Mouse (Mus musculus): ENCODE data around the gene Cpe. TPM values are rescaled to one million over a fixed set of nuclear protein-coding genes. Genes with fewer than 3 reads are reported as not detected.

Cpe gene
- polyA plus RNA-seq, 1 experiment from 2014 or later, result 356 TPM

GRCm38 (mm10) chr8:64582887-64583286, 110.0 kb downstream of the Cpe start:
- no peaks in the 10 kb centered on the region for H3K36me3 ChIP-seq (ENCODE audit: control insufficient read depth, insufficient read depth, low read length)
- 67% methylated on average over 3 of the region's 3 CpGs for WGBS
- H3K9ac ChIP-seq (ENCODE audit: low read length), result no peak overlapping the region
- no peaks in the 10 kb centered on the region for H3K27me3 ChIP-seq (ENCODE audit: control insufficient read depth, insufficient read depth, low read length)
- no peaks in the 10 kb centered on the region for H3K9me3 ChIP-seq (ENCODE audit: control insufficient read depth, low read length)
- no peak overlapping the region for H3K27ac ChIP-seq (ENCODE audit: low read depth, low read length)
- no peak overlapping the region for H3K4me3 ChIP-seq (ENCODE audit: low read depth, low read length)
- no peaks in the 10 kb centered on the region for H3K4me1 ChIP-seq (ENCODE audit: control insufficient read depth, insufficient read depth, low read length)
- DNase-seq (ENCODE audit: low spot score, missing footprints) (no peak), ATAC-seq (ENCODE audit: low FRiP score) (no peak)
- no peak overlapping the region for H3K4me2 ChIP-seq

DNA sequence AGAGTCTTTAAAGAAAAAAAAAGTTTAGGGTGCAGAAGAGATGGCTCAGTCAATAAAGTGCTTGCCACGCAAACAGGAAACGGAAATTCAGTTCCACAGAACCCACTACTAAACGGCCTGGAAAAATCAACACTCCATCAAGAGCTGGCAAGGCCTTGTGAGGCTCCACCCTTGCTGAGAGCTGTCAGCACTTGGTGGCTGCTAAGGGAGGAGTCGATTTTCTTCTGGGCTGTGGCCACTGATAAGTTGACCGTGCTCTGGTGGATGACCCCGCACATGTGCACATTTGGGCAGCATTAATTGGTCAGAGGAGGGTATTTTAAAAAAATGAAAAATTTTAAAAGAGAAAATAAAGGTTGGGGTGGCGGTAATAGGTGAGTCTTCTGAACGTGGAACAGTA, 114.6 kb downstream of the Cpe start:
- Histone ChIP-seq H3K4me3 (ENCODE audit: low read depth, low read length) (no peak overlapping the region), H3K9me3 (ENCODE audit: control insufficient read depth, low read length) (no peaks in the 10 kb centered on the region), H3K36me3 (ENCODE audit: control insufficient read depth, insufficient read depth, low read length) (no peaks in the 10 kb centered on the region), H3K27me3 (ENCODE audit: control insufficient read depth, insufficient read depth, low read length) (no peaks in the 10 kb centered on the region), H3K27ac (ENCODE audit: low read depth, low read length) (no peak overlapping the region), H3K4me1 (ENCODE audit: control insufficient read depth, insufficient read depth, low read length) (no peaks in the 10 kb centered on the region), H3K9ac (ENCODE audit: low read length) (no peak overlapping the region), H3K4me2 (no peak overlapping the region)
- no peak for DNase-seq (ENCODE audit: low spot score, missing footprints)
- WGBS, result 89% methylated on average over 8 of the region's 8 CpGs
- no peak for ATAC-seq (ENCODE audit: low FRiP score)

GRCm38 (mm10) chr8:64575001-64575400, 117.9 kb downstream of the Cpe start:
- Histone ChIP-seq H3K9ac (ENCODE audit: low read length) (no peak overlapping the region), H3K27ac (ENCODE audit: low read depth, low read length) (no peak overlapping the region), H3K4me2 (no peak overlapping the region), H3K27me3 (ENCODE audit: control insufficient read depth, insufficient read depth, low read length) (no peaks in the 10 kb centered on the region), H3K36me3 (ENCODE audit: control insufficient read depth, insufficient read depth, low read length) (no peaks in the 10 kb centered on the region), H3K9me3 (ENCODE audit: control insufficient read depth, low read length) (no peaks in the 10 kb centered on the region), H3K4me3 (ENCODE audit: low read depth, low read length) (no peak overlapping the region), H3K4me1 (ENCODE audit: control insufficient read depth, insufficient read depth, low read length) (no peaks in the 10 kb centered on the region)
- ATAC-seq (ENCODE audit: low FRiP score) (no peak), DNase-seq (ENCODE audit: low spot score, missing footprints) (no peak)
- 86% methylated on average over 9 of the region's 9 CpGs for WGBS

- Histone ChIP-seq H3K9ac (ENCODE audit: low read length) (no peak overlapping the region), H3K9me3 (ENCODE audit: control insufficient read depth, low read length) (no peaks in the 10 kb centered on the region), H3K36me3 (ENCODE audit: control insufficient read depth, insufficient read depth, low read length) (no peaks in the 10 kb centered on the region), H3K4me1 (ENCODE audit: control insufficient read depth, insufficient read depth, low read length) (no peaks in the 10 kb centered on the region), H3K27me3 (ENCODE audit: control insufficient read depth, insufficient read depth, low read length) (no peaks in the 10 kb centered on the region), H3K4me3 (ENCODE audit: low read depth, low read length) (no peak overlapping the region), H3K4me2 (no peak overlapping the region), H3K27ac (ENCODE audit: low read depth, low read length) (no peak overlapping the region)
- WGBS, result 28% methylated on average over 5 of the region's 5 CpGs
- peak; percentile 92 for DNase-seq (ENCODE audit: low spot score, missing footprints)
- peak; percentile 71 for ATAC-seq (ENCODE audit: low FRiP score)
Observed at GRCm38 (mm10) chr8:64548054-64548850, 144.6 kb downstream of the Cpe start.

DNA sequence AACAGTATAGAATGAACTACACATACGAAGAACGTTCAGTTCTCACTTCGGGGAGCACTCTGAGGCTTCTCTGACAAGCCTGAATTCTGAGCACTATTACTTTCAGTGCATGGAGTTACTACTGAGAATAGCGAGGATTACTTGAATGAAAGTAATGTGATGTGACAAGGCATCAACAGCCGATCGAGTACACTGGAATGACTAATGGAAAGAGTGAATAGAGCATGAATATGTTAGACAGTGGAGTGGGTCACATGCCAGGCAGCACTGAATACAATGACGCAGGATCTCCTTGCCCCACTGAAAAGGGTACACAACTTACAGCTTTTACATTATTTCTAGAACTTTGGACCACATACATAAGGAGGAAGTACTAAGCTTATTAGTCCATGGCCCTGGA, 149.4 kb downstream of the Cpe start:
- H3K27ac ChIP-seq (ENCODE audit: low read depth, low read length), result no peak overlapping the region
- H3K36me3 ChIP-seq (ENCODE audit: control insufficient read depth, insufficient read depth, low read length), result no peaks in the 10 kb centered on the region
- ATAC-seq (ENCODE audit: low FRiP score), result no peak
- no peak overlapping the region for H3K9ac ChIP-seq (ENCODE audit: low read length)
- H3K4me3 ChIP-seq (ENCODE audit: low read depth, low read length), result no peak overlapping the region
- no peaks in the 10 kb centered on the region for H3K4me1 ChIP-seq (ENCODE audit: control insufficient read depth, insufficient read depth, low read length)
- no peaks in the 10 kb centered on the region for H3K27me3 ChIP-seq (ENCODE audit: control insufficient read depth, insufficient read depth, low read length)
- WGBS, result 81% methylated on average over 7 of the region's 7 CpGs
- H3K9me3 ChIP-seq (ENCODE audit: control insufficient read depth, low read length), result no peaks in the 10 kb centered on the region
- no peak overlapping the region for H3K4me2 ChIP-seq
- no peak for DNase-seq (ENCODE audit: low spot score, missing footprints)

Other genes starting within 250 kb of the Cpe start
- 246 and 263 TPM in 2 replicates for gene Msmo1, start 40.7 kb upstream of the Cpe start, polyA plus RNA-seq (2014; fragmentation: Nextera tagmentation; extraction: Ambion mirVana)
- gene Klhl2, start 157.0 kb upstream of the Cpe start, polyA plus RNA-seq (2014; fragmentation: Nextera tagmentation; extraction: Ambion mirVana), result 18.9 and 19.4 TPM in 2 replicates